Mouse (Mus musculus) ES-E14 (cell line): ENCODE measurements around the gene Hoxa6.

Experiments used
- CHD2 ChIP-seq: IDR thresholded peaks from 2 replicates; pipeline ENCODE4 v1.6.1; 2014; ENCODE audit warnings: mild to moderate bottlenecking, low read depth, low read length, inconsistent platforms
- HCFC1 ChIP-seq: IDR thresholded peaks from 2 replicates; pipeline ENCODE4 v1.6.1; 2012; ENCODE audit warnings: low read length, inconsistent platforms, borderline replicate concordance; ENCODE audit not compliant: insufficient read depth
- MAFK ChIP-seq: IDR thresholded peaks from 2 replicates; pipeline ENCODE4 v1.6.1; 2014; ENCODE audit warnings: mild to moderate bottlenecking, low read depth, low read length, inconsistent platforms; ENCODE audit not compliant: insufficient read depth
- ZC3H11A ChIP-seq: IDR thresholded peaks from 2 replicates; pipeline ENCODE4 v1.6.1; 2012; ENCODE audit warnings: low read depth, mild to moderate bottlenecking, inconsistent platforms, low read length, borderline replicate concordance
- ZNF384 ChIP-seq: IDR thresholded peaks from 2 replicates; pipeline ENCODE4 v1.6.1; 2012; ENCODE audit warnings: low read depth, low read length, inconsistent platforms

DNA sequence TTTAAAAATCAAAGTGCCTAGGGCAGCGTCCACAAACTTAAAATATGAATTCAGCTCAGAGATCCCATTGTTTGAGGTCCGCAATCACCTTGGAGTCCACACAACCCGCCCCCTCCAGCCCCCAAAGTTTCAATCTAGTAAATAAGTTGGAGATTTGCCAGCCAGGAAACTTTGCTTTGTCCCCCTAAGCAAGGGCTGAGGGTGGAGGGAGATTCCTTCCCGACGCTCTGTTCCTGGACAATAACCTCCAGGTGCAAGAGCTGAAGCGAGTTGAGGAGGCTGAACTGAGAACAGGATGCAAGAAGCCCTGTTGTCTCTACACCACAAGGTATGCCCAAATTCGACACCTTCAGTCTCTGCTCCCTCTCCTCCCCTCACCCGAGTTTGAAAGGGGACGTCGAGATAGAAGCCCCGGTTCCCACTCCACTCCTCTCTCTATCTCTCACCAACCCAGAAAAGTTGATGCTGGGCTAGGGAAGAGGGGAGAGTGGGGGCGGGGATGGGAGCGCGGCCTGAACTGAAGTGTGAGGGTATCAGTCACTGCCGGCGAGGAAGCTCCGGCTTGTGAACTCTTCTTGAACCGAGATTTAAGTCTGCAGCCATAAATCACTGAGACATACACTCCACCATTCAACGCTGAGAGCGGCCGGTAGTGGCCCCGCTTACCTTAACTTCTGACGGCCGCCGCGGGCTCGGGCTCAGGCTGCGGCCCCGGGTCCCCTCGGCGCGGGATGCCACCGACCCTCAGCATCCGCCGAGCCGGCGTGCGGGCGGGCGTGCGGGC lies 33.4 kb downstream of the Hoxa6 start:
- TF ChIP-seq CHD2 (no peak), ZNF384 (no peak), ZC3H11A (no peak), MAFK (no peak), HCFC1 (no peak)
